Mouse (Mus musculus): ENCODE data around the gene Gm49395.

Gene Gm49395

GRCm38 (mm10) chr13:115099381-115099780 is 2.3 kb downstream of the Gm49395 start:
- no peak for DNase-seq (ENCODE audit: low read depth, low spot score)

- DNase-seq (ENCODE audit: low read depth, low spot score), result no peak
Measured at GRCm38 (mm10) chr13:115098227-115098626, 3.5 kb downstream of the Gm49395 start.

DNA sequence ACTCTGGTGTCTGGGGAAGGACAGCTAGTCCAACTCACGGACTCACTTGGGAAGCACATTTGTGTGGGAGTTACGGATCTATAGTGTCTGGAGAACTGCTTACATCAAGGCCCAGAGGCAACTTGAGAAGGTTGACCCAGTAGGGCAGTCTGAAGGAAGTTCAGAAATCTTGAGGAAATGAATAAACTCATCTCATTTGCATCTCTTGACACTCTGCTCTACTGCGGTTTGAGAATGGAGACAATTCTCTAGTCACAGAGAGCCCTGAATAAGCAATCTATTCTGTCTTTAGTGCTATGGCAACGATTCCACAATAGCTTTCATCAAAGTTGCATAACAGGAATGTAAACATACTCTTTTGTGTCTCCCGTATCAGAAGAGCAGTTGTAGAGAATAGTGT is 4.8 kb downstream of the Gm49395 start:
- DNase-seq (ENCODE audit: low read depth, low spot score), result no peak

GRCm38 (mm10) chr13:115096216-115096615 is 5.5 kb downstream of the Gm49395 start:
- DNase-seq (ENCODE audit: low read depth, low spot score), result no peak

GRCm38 (mm10) chr13:115095392-115095791 is 6.3 kb downstream of the Gm49395 start:
- no peak for DNase-seq (ENCODE audit: low read depth, low spot score)

DNA sequence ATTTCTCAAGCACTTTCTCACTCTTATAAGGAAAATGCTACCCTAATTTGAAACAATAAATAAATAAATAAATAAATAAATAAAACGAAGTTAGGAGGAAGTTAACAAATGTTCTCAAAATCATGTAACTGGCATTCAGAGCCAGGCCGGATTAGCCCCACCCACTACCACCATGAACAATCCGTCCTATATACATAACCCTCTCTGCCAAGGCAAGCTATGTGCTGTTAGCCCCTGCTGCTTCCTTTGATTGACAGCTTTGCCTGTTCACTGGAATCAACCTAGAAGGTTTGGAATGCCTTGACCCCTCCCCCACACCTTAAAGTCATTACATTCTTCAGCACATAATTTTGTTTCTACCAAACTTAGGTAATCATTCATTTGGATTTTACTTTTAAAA is 10.2 kb downstream of the Gm49395 start:
- DNase-seq (ENCODE audit: low read depth, low spot score), result no peak

GRCm38 (mm10) chr13:115090977-115091445 is 10.7 kb downstream of the Gm49395 start:
- no peak for DNase-seq (ENCODE audit: low read depth, low spot score)

GRCm38 (mm10) chr13:115090069-115090976 is 11.4 kb downstream of the Gm49395 start, which contains the start of gene Pelo:
TSS of gene Pelo (minus strand) at chr13:115090186.
- DNase-seq (ENCODE audit: low read depth, low spot score), result peak; percentile 85

DNA sequence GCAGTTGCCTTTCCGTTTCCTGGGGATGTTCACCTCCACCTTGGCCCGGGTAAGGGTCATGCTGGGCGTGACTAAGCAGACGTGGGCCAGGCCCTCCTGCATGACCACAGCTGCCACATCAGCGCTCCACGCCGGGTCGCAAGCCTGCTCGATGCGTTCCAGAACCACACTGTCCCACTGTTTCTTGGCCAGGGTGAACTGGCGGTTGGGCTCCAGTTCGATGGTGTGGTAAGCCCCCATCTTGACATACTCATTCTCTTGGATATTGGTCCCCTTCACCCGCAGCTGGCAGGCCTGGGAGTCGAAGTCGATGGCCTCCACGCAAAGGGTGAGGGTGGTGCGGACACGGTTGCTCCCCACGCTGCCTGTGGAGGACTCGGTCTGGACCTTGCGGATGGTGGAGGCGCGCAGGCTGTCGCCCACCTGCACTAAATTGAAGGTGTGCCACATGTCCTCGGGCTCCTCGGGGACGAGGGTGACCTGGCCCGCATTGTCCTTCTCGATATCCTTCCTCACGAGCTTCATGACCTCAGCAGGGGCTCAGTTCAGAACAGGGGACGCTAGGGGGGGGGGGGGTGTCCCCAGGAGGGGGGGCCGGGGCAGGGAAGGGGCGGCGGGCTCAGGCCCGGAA is 12.2 kb downstream of the Gm49395 start:
- DNase-seq (ENCODE audit: low read depth, low spot score), result peak; percentile 16

- no peak for DNase-seq (ENCODE audit: low read depth, low spot score)
Measured at GRCm38 (mm10) chr13:115089020-115089394, 12.7 kb downstream of the Gm49395 start.

DNA sequence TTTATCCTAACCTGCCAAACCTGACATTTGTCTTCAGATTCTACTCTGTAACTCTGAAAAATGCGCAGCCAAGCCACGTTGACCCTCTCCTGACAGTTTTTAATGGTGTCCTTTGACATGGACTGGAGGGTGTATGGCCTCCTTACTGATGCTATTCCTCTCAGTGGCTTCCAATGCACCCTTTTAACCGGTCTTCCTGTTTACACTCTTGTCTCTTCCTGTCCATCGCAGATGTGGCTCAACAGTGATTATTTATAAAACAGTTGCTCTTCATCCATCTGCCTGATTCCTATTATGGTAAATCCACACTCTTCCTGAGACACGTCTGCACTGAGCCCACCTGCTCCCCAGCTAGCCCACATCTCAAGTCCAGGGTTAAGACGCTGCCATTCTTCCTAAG is 15.7 kb downstream of the Gm49395 start:
- DNase-seq (ENCODE audit: low read depth, low spot score), result no peak

- no peak for DNase-seq (ENCODE audit: low read depth, low spot score)
Measured at GRCm38 (mm10) chr13:115082339-115082738, 19.4 kb downstream of the Gm49395 start.

DNA sequence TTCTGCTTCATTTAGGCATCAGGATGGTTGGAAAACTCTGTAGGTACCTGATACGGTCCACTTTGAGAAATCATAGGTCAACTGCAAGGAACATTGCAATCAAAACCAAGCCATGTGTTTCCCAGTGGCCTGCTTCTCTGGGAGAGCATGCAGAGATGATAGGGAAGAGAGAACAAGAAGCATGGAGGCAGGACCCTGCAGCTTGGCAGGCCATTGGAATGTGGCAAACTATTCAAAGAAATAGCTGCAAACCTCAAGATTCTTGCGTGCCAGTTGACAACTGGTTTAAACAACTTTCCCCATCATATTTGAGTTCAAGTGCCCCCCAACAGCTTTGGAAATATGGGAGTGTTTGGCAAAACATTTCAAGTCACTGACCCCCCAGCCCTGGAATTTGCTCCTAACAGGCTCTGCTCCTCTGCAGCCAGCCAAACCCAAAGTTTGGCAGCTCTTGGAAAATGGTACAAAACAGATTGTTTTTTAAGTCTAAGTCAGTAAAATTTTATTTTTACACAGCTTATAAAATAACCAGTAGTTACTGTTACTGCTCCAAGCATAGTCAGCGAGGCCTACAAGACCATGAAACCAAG is 21.6 kb downstream of the Gm49395 start:
- DNase-seq (ENCODE audit: low read depth, low spot score), result no peak

- DNase-seq (ENCODE audit: low read depth, low spot score), result no peak
Measured at GRCm38 (mm10) chr13:115078997-115079685, 22.6 kb downstream of the Gm49395 start.

DNA sequence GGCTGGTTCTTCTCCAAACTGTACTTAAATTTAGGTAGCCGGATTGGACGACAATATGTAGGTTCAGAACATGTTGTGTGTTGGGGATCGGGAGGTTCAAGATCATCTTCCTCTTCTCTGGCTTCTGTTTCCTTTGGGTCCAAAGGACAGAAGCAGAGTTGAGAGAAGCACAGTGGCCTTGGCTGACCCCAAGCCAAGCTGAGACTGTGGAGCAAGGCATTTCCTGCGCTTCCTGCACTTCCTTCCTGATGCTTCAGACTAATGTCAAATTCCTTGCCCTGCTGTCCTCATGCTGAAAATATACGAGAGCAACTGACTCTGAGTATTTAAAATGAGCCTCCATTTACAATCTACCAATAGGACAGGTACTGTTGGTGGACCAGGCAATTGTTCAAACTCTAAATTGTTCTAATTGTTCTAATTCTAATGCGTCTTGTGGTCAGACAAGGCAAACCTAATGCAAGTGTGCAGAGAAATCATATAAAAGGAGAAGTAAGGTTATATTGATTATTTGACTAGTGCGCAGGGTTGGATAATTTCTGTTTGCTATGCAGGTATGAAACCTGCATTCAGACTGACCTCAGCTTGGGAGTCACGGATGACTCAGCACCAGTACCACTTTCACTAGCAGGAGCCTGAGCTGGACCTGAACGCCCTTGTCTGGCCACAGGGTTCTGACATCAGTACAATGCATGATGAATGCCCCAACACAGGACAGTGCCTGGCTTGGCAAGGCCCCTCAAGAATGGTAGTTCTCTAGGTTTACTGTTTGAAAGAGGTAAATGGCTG is 24.2 kb downstream of the Gm49395 start:
- DNase-seq (ENCODE audit: low read depth, low spot score), result no peak

DNA sequence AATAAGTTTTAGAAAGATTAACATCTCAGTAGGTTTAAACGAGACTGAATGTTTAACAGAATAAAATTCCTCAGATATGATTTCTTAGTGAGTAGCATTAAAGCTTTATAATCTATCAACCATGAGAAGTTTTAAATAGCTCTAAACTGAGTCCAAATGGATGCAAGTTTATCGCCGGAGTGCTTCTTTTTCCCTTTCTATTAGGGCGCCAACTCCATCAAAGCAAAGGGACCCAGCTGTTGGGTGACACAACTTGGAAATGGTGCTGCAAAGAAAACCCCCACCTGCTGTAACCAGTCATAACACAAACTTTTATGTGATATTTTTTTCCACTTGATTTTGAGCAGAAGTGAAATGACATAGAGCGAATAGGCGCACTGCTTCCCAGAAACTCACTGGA is 29.3 kb downstream of the Gm49395 start:
- no peak for DNase-seq (ENCODE audit: low read depth, low spot score)

GRCm38 (mm10) chr13:115071431-115071830 is 30.3 kb downstream of the Gm49395 start:
- DNase-seq (ENCODE audit: low read depth, low spot score), result no peak

DNA sequence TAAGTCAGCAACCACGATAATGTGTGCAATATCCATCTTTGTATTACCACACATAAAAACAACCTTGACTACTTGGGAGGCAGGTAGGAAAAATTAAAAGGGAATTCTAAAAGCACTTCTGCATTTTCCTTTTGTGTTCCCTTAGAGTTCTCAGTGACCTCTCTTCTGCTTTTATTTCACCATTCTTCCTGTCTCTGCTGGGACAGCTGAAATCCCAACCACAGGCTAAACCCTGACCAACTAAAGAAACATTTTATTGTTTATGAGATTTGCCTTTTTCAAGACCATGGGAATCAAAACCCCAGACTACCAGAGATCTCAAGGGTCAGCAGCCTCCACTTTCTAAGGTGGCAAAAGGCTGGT is 33.8 kb downstream of the Gm49395 start:
- DNase-seq (ENCODE audit: low read depth, low spot score), result no peak

GRCm38 (mm10) chr13:115067324-115067967 is 34.3 kb downstream of the Gm49395 start:
- DNase-seq (ENCODE audit: low read depth, low spot score), result no peak

GRCm38 (mm10) chr13:115057555-115057954 is 44.2 kb downstream of the Gm49395 start:
- DNase-seq (ENCODE audit: low read depth, low spot score), result no peak

- no peak for DNase-seq (ENCODE audit: low read depth, low spot score)
Measured at GRCm38 (mm10) chr13:115054783-115055182, 46.9 kb downstream of the Gm49395 start.
